Mouse (Mus musculus) brain, embryonic 14.5 days (tissue): ENCODE data around the gene Sipa1l1.

Experiments
- CTCF ChIP-seq: fragments of 200-500 bp; IDR thresholded peaks from 2 replicates; pipeline ENCODE4 v1.5.1; 2012; ENCODE audit warnings: inconsistent platforms, mild to moderate bottlenecking, moderate library complexity, borderline replicate concordance; ENCODE audit not compliant: insufficient read depth, insufficient read length; ENCODE audit errors: extremely low read depth
- POLR2A ChIP-seq: fragments of 200-500 bp; IDR thresholded peaks from 2 replicates; pipeline ENCODE4 v1.6.1; 2012; ENCODE audit warnings: mild to moderate bottlenecking, inconsistent platforms, borderline replicate concordance; ENCODE audit not compliant: poor library complexity, insufficient read depth, insufficient read length, severe bottlenecking; ENCODE audit errors: extremely low read depth

GRCm38 (mm10) chr12:82454415-82454814 lies 285.3 kb downstream of the Sipa1l1 start:
- no peak for TF ChIP-seq CTCF
- TF ChIP-seq POLR2A: no peak
